Mouse (Mus musculus) kidney, adult 2 months (tissue): ENCODE measurements at regions not wholly inside any gene's neighbourhood (a gene's known extent, or its start where the extent isn't known, plus 50 kb on each side); places are given as distances from the start of the nearest gene placed in this dataset.

ENCODE experiments used
- CTCF ChIP-seq: fragments of 200-500 bp; conservative IDR thresholded peaks from 2 replicates; pipeline ENCODE4 v1.5.1; 2011; ENCODE audit warnings: low read depth, mild to moderate bottlenecking, control low read depth, low read length, moderate library complexity, mixed read lengths; ENCODE audit not compliant: insufficient read depth, insufficient read length
- POLR2A ChIP-seq: fragments of 200-500 bp; IDR thresholded peaks from one replicate; pipeline ENCODE4 v1.6.1; 2011; ENCODE audit warnings: low read depth, low read length, control low read depth

DNA sequence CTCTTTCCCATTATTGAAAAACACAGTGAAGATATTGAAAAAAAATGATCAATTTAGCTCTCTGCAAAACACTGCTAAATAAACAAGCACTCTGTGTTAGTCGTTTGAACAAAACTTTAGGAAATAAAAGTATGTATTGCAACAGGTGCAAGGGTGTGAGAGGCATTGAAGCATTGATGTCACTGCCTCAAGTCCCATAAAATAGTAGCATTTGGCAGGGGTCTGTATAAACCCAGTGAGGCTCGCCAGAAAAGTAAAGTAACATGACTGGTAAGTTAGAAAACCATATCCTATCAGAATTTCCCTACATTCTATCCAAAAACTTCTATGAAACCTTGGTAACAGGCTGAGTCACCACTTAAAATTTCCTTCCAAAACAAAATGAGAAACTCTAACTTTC is 914.2 kb downstream of the Slc22a22 start:
- TF ChIP-seq POLR2A: no peak
- TF ChIP-seq CTCF: no peak
